Mouse (Mus musculus) liver, embryonic 15.5 days (tissue): ENCODE measurements around the gene Apba2. TPM values are rescaled to one million over a fixed set of nuclear protein-coding genes. Genes with fewer than 3 reads are reported as not detected.

Source experiments
- ATAC-seq: fragments of 200-750 bp; cut with Nextera tagmentation; 2 replicates; pipeline ENCODE4 v1.8.0; 2017; ENCODE audit warnings: moderate number of reproducible peaks, mild to moderate bottlenecking, moderate library complexity; ENCODE audit not compliant: insufficient read depth
- H3K27ac ChIP-seq: fragments of 300-500 bp; sonication (generic); replicated peaks from 2 replicates; pipeline ENCODE4 v1.5.1; 2015; ENCODE audit warnings: mild to moderate bottlenecking, inconsistent platforms
- H3K27me3 ChIP-seq: fragments of 300-500 bp; sonication (generic); 2 replicates; pipeline ENCODE4 v1.6.1; 2015; ENCODE audit warnings: mild to moderate bottlenecking, inconsistent platforms
- H3K36me3 ChIP-seq: fragments of 300-500 bp; sonication (generic); replicated peaks from 2 replicates; pipeline ENCODE4 v1.6.1; 2015; ENCODE audit warnings: moderate library complexity, mild to moderate bottlenecking, inconsistent platforms
- H3K4me1 ChIP-seq: fragments of 300-500 bp; sonication (generic); replicated peaks from 2 replicates; pipeline ENCODE4 v1.6.1; 2015; ENCODE audit warnings: inconsistent platforms
- H3K4me2 ChIP-seq: fragments of 300-500 bp; sonication (generic); 2 replicates; pipeline ENCODE4 v1.6.1; 2015; ENCODE audit warnings: moderate library complexity, mild to moderate bottlenecking, inconsistent platforms
- H3K4me3 ChIP-seq: fragments of 300-500 bp; sonication (generic); replicated peaks from 2 replicates; pipeline ENCODE4 v1.5.1; 2015; ENCODE audit warnings: mild to moderate bottlenecking, inconsistent platforms
- H3K9ac ChIP-seq: fragments of 300-500 bp; sonication (generic); 2 replicates; pipeline ENCODE4 v1.6.1; 2015; ENCODE audit warnings: moderate library complexity, mild to moderate bottlenecking, inconsistent platforms
- H3K9me3 ChIP-seq: fragments of 300-500 bp; sonication (generic); replicated peaks from 2 replicates; pipeline ENCODE4 v1.6.1; 2016; ENCODE audit warnings: inconsistent platforms
- WGBS: fragments of 180-500 bp; shearing (Covaris S2); methylation state at CpG from one replicate; pipeline ENCODE4 v1.1.7; 2015; ENCODE audit warnings: mixed read lengths; ENCODE audit not compliant: insufficient replicate concordance; 5-methylcytosine and 5-hydroxymethylcytosine counted together
- polyA plus RNA-seq: library from polyadenylated mRNA; unstranded; fragments of >200 nt; fragmentation: Nextera tagmentation; extraction: Ambion mirVana; gene quantifications from 2 replicates; pipeline ENCODE4 v1.2.1, GENCODE M21; 2015

Apba2 gene
- polyA plus RNA-seq, 1 experiment from 2014 or later = 0.16 TPM

DNA sequence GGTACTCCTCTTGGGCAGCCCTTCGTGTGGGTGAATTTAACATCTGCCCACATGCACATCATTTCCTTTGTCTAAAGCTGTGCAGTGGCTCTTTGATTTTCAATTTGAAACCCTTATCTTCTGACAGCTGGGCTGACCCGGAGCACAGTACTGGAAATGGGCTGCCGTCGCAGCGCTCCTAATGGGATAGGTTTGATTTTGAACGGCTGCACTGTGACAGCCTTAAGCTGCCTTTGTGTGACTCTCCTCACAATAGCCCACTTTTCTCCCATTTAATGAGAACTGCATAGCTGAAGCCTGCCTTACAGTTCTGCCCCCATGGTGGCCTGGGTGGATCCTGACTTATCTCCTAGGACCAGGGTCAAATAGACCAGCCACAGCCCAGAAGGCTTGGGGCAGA lies 31.9 kb downstream of the Apba2 start:
- H3K4me3 ChIP-seq = no peak overlapping the region
- H3K27ac ChIP-seq = no peak overlapping the region
- H3K4me1 ChIP-seq = no peaks in the 10 kb centered on the region
- H3K9ac ChIP-seq = no peak overlapping the region
- H3K36me3 ChIP-seq = no peaks in the 10 kb centered on the region
- H3K27me3 ChIP-seq = no peaks in the 10 kb centered on the region
- no peak overlapping the region for H3K4me2 ChIP-seq
- ATAC-seq = no peak
- no peaks in the 10 kb centered on the region for H3K9me3 ChIP-seq
- WGBS = 77% methylated on average over 6 of the region's 6 CpGs

DNA sequence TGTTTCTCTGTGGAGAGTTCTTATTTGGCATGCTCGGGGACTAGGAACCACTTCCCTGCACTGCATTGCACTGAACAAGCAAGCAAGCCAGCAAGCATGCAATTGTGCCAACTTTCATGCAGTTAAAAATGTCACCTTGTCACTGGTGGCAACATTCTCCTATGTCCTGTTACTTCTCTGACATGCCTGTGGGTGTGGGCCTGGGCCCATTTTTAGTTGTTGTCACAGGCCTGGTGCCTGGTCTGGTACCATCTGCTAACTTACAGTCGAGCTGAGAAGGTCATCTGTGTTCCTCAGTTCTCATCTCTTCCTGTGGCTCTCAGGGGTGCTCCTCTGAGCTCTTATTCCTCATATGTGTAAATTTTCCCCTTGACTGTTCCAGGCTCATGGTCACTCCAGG lies 33.8 kb downstream of the Apba2 start:
- no peak overlapping the region for H3K9ac ChIP-seq
- H3K27ac ChIP-seq = no peak overlapping the region
- H3K4me1 ChIP-seq = no peaks in the 10 kb centered on the region
- H3K9me3 ChIP-seq = no peaks in the 10 kb centered on the region
- H3K27me3 ChIP-seq = no peaks in the 10 kb centered on the region
- ATAC-seq = no peak
- no peak overlapping the region for H3K4me2 ChIP-seq
- WGBS = 36% methylated on average over 2 of the region's 2 CpGs
- H3K36me3 ChIP-seq = no peaks in the 10 kb centered on the region
- no peak overlapping the region for H3K4me3 ChIP-seq

DNA sequence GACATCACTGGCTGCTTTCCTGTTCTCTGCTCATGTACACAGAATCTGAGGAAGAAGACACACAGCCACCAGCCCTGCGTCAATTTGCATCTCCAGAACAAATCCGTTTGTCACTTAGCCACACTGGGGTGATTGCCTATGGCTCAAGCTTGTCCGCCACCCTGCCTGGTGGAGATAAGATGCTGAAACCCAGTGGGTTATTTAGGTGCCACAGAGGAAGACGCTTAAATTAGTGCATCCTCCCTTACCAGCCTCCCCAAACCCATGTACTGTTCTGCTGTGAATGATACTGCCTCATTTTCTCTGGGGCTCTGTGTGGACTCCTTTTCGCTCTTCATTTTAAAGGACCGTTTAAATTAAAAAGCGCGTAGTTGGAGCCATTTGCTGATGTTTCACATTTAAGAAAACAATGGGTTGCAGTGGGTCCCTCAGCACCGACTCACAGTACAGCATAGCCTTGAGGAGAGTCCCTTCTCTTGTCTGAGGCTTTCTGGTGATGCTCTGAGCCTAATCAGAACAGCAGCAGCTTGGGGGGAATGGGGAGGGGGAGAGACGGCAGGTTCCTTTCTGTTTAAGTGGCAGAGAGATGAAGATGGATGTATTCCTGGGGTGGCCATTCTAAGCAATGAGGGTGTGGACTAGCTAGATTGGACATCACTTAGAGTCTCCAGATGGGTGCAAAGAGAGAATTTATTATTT lies 38.1 kb downstream of the Apba2 start:
- Histone ChIP-seq H3K36me3 (no peaks in the 10 kb centered on the region), H3K4me2 (no peak overlapping the region), H3K4me1 (no peaks in the 10 kb centered on the region), H3K27me3 (no peaks in the 10 kb centered on the region), H3K9me3 (no peaks in the 10 kb centered on the region), H3K9ac (no peak overlapping the region), H3K4me3 (no peak overlapping the region), H3K27ac (no peak overlapping the region)
- ATAC-seq = no peak
- 51% methylated on average over 10 of the region's 10 CpGs for WGBS

DNA sequence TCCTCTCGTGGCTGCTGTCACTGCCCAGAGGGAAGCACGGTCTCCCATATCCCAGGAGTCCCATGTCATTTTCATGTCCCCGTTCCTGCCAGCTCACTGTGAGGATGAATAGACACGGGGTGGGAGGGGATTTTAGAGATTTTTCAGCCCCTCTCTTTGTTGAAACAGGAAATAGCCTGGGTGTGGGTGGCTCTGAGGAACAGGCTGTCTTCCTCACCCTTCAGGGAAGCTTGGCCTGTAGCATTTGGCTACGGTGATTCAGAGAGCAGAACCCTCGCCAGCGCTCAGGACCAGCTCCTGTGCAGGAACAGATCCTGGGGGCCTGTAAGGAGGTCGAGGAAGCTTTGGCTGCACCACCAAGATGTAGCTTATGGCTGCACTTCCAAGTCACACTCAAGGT lies 45.3 kb downstream of the Apba2 start:
- H3K4me2 ChIP-seq = no peak overlapping the region
- no peaks in the 10 kb centered on the region for H3K36me3 ChIP-seq
- no peak overlapping the region for H3K4me3 ChIP-seq
- ATAC-seq = no peak
- no peak overlapping the region for H3K27ac ChIP-seq
- no peaks in the 10 kb centered on the region for H3K9me3 ChIP-seq
- H3K4me1 ChIP-seq = no peaks in the 10 kb centered on the region
- 55% methylated on average over 8 of the region's 8 CpGs for WGBS
- no peak overlapping the region for H3K9ac ChIP-seq
- no peaks in the 10 kb centered on the region for H3K27me3 ChIP-seq

DNA sequence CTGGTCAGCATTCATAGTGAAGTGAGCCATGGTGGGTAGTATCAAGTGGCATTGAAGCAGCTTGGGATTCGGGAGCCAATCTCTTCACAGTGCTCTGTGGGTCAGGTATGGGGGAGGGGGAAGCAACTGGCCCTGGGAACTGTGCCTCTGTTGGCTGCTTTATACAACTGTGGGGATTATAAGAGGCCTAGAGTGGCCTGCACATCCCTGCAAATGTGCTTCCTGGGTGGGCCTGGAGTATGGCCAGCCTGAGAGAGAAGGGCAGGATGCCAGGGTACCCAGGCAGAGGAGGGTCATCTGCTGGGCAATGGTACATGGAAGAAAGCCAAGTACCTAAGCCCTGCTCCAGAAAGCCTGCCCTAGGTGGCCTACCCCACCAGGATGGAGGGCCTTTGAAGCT lies 49.4 kb downstream of the Apba2 start:
- Histone ChIP-seq H3K9me3 (no peaks in the 10 kb centered on the region), H3K36me3 (no peaks in the 10 kb centered on the region), H3K4me1 (no peaks in the 10 kb centered on the region), H3K27me3 (no peaks in the 10 kb centered on the region), H3K27ac (no peak overlapping the region), H3K9ac (no peak overlapping the region), H3K4me3 (no peak overlapping the region), H3K4me2 (no peak overlapping the region)
- no peak for ATAC-seq
- 25% methylated on average over 1 of the region's 1 CpGs for WGBS

DNA sequence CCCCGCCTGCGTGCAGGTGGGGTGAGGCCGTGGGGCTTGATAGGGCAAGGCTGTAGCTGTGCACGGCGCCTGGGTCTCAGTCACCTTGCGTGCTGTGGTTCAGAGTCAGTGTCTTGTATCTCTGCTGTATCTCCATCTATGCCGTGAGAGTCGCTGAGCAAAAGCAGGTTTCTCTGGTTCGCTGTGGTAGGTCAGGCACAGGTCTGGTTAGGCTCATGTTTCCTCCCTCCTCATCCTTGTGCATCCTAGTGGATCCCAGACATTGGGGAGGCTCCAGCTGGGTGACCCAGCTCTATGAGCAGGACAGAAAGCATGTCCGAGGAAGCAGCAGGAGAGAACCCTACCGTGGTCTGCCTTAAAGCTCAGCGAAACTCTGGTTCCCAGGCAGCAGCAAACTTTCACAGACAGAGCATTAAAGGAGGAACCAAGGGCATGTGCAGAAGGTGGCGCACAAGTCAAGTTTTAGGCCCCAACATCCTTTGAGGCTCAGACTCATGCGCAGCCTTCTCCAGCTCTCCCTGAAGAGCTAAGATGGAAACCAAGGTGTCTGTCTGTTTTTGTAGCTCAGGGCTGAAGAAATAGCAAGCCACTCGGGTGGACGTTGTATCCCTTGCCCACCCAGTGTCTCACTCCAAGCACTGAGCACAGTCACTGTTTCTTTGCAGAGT lies 51.2 kb downstream of the Apba2 start:
- no peak for ATAC-seq
- no peaks in the 10 kb centered on the region for H3K36me3 ChIP-seq
- H3K27ac ChIP-seq = no peak overlapping the region
- H3K9me3 ChIP-seq = no peaks in the 10 kb centered on the region
- H3K4me1 ChIP-seq = no peaks in the 10 kb centered on the region
- H3K9ac ChIP-seq = no peak overlapping the region
- no peak overlapping the region for H3K4me3 ChIP-seq
- H3K27me3 ChIP-seq = no peaks in the 10 kb centered on the region
- no peak overlapping the region for H3K4me2 ChIP-seq
- WGBS = 63% methylated on average over 13 of the region's 16 CpGs

DNA sequence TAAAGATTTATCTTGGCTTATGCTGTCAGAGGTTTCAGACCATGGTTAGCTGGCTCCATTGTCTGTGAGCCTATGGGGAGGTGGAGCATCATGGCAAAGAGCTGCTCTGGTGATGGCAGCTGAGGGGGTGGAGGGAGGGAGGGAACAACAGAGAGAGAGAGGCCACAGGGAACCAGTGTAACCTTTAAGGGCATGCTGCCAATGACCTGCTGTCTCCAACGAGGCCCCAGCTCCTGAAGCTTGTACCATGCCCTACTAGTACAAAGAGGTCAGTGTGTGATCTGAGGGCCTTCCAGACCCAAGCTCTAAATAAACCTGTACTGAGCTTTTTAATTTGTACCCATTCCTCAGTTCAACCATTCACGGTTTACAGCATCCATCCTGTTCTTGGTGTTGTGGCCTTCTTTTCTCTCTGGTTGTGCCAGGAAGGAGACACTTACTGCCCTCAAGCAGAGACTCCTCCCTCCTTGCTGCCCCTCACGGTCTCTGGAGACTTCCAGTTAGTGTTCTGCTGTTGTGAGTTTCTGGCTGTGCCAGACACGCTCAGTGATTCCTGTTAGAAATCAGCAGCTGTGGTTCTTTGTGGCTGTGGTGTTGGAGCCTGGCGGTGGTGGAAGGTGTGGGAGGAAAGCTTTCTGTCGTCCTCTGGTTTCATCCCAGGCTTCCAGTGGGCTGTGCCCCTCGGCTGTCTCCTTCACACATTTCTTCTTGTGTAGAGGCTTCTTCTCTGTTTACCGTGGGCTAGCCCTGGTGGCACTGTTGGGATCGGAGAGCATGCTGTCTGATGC lies 60.4 kb downstream of the Apba2 start:
- H3K4me3 ChIP-seq = no peak overlapping the region
- no peak for ATAC-seq
- H3K4me1 ChIP-seq = no peaks in the 10 kb centered on the region
- H3K4me2 ChIP-seq = no peak overlapping the region
- 48% methylated on average over 9 of the region's 9 CpGs for WGBS
- no peaks in the 10 kb centered on the region for H3K27me3 ChIP-seq
- no peaks in the 10 kb centered on the region for H3K9me3 ChIP-seq
- no peak overlapping the region for H3K27ac ChIP-seq
- H3K36me3 ChIP-seq = no peaks in the 10 kb centered on the region
- no peak overlapping the region for H3K9ac ChIP-seq

DNA sequence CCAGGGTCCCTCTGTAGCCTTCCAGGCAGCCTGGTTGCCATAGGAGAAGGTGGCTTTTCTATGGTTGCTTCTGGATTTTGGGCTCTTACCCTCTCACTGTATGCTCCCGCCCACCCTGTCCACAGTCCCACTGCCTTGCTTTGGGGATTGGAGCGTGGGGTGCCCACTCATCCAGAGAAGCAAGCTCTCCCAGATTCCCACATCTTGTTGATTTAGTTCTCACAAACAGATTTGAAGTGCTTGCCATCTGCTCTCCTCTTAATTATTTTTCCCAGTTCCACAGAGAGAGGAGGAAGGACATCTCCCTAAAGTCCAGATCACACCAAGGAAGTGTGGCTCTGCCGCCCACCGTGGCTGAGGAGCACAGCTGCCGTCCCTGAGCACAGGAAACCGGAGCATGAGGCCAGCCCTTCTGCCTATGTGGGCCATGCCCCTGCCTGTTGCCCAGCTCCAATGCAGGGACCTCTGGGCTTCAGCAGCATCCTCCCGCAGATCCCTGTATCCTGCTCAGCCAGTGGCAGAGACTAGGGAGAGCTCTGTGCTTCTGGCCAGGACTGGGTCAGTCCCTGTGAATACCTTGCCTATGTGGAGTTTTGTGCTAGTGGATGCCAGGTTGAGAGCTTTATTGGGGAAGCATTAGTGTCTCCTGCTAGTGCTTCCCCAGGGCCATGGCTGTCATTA lies 63.5 kb downstream of the Apba2 start:
- Histone ChIP-seq H3K4me3 (no peak overlapping the region), H3K4me2 (no peak overlapping the region), H3K27me3 (no peaks in the 10 kb centered on the region), H3K4me1 (no peaks in the 10 kb centered on the region), H3K27ac (no peak overlapping the region), H3K9ac (no peak overlapping the region), H3K36me3 (no peaks in the 10 kb centered on the region), H3K9me3 (no peaks in the 10 kb centered on the region)
- WGBS = 62% methylated on average over 7 of the region's 7 CpGs
- ATAC-seq = no peak

DNA sequence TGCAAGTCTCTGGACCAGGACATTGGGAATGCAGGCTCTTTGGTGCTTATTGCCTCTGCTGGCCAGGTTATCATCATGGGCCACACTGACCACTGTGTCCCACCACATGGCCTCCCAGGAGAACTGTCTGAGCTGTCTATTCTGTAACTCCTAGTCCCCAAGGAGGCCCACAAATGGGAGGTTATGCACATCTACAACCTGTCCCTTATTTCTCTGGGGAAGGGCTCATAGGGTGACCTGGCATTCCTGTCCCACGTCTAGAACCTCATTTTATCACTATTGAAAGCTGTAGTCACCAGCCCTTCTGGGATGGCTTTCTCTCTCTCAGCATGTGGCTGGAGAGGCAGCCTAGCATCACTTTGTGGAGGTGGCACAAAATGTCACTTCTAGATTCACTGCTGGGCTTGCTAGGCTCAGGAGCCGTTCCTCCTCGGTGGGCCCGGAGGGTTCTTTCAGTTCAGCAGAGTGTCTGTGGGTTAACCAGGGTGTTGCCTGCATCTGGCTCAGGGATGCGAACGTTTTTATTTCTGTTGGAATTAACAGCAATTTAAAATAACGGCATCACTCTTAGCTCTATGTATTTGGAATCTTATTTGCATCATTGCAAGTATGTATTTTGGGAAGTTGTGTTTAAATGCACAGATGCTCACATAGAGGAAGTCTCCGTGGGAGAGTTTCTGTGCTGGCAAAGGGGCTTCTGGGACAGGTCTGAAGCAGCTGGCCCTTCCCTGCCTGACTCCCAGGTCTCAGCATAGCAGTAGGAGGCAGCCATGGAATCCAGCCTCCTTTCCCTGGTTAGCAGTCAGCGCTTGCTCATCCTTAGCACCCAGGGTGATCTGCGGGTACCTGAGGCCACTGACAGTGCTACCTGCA lies 65.1 kb downstream of the Apba2 start:
- Histone ChIP-seq H3K4me3 (no peak overlapping the region), H3K36me3 (no peaks in the 10 kb centered on the region), H3K4me2 (no peak overlapping the region), H3K4me1 (no peaks in the 10 kb centered on the region), H3K9me3 (no peaks in the 10 kb centered on the region), H3K9ac (no peak overlapping the region), H3K27me3 (no peaks in the 10 kb centered on the region), H3K27ac (no peak overlapping the region)
- WGBS = 59% methylated on average over 10 of the region's 10 CpGs
- ATAC-seq = no peak

DNA sequence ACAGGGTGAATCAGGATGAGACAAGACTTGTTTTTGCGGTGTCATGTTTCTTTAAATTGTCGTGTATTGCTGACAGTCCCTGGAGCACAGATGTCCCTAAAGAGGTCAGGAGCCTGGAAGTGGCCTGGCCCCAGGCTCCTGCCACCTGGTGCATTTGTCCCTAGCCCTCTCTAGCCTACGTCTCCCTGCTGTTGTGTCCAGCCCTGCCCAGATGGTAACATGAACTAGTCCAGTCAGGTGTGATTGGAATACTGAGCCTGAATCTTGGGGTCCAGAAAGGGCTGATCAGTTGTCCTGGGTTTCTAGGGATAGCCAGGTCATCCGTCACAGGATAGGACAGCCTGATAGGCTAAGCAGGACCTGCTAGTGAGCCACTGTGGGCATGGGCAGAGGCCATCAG lies 67.2 kb downstream of the Apba2 start:
- 51% methylated on average over 4 of the region's 4 CpGs for WGBS
- H3K27ac ChIP-seq = no peak overlapping the region
- no peak overlapping the region for H3K4me3 ChIP-seq
- H3K4me2 ChIP-seq = no peak overlapping the region
- H3K9ac ChIP-seq = no peak overlapping the region
- H3K27me3 ChIP-seq = no peaks in the 10 kb centered on the region
- no peaks in the 10 kb centered on the region for H3K4me1 ChIP-seq
- H3K9me3 ChIP-seq = no peaks in the 10 kb centered on the region
- no peak for ATAC-seq
- H3K36me3 ChIP-seq = no peaks in the 10 kb centered on the region
